Mouse (Mus musculus) liver, embryonic 15.5 days (tissue): ENCODE measurements around the gene Inhba. TPM values are rescaled to one million over a fixed set of nuclear protein-coding genes. Genes with fewer than 3 reads are reported as not detected.

Source experiments
- ATAC-seq: fragments of 200-750 bp; cut with Nextera tagmentation; 2 replicates; pipeline ENCODE4 v1.8.0; 2017; ENCODE audit warnings: moderate number of reproducible peaks, mild to moderate bottlenecking, moderate library complexity; ENCODE audit not compliant: insufficient read depth
- H3K27ac ChIP-seq: fragments of 300-500 bp; sonication (generic); replicated peaks from 2 replicates; pipeline ENCODE4 v1.5.1; 2015; ENCODE audit warnings: mild to moderate bottlenecking, inconsistent platforms
- H3K27me3 ChIP-seq: fragments of 300-500 bp; sonication (generic); 2 replicates; pipeline ENCODE4 v1.6.1; 2015; ENCODE audit warnings: mild to moderate bottlenecking, inconsistent platforms
- H3K36me3 ChIP-seq: fragments of 300-500 bp; sonication (generic); replicated peaks from 2 replicates; pipeline ENCODE4 v1.6.1; 2015; ENCODE audit warnings: moderate library complexity, mild to moderate bottlenecking, inconsistent platforms
- H3K4me1 ChIP-seq: fragments of 300-500 bp; sonication (generic); replicated peaks from 2 replicates; pipeline ENCODE4 v1.6.1; 2015; ENCODE audit warnings: inconsistent platforms
- H3K4me2 ChIP-seq: fragments of 300-500 bp; sonication (generic); 2 replicates; pipeline ENCODE4 v1.6.1; 2015; ENCODE audit warnings: moderate library complexity, mild to moderate bottlenecking, inconsistent platforms
- H3K4me3 ChIP-seq: fragments of 300-500 bp; sonication (generic); replicated peaks from 2 replicates; pipeline ENCODE4 v1.5.1; 2015; ENCODE audit warnings: mild to moderate bottlenecking, inconsistent platforms
- H3K9ac ChIP-seq: fragments of 300-500 bp; sonication (generic); 2 replicates; pipeline ENCODE4 v1.6.1; 2015; ENCODE audit warnings: moderate library complexity, mild to moderate bottlenecking, inconsistent platforms
- H3K9me3 ChIP-seq: fragments of 300-500 bp; sonication (generic); replicated peaks from 2 replicates; pipeline ENCODE4 v1.6.1; 2016; ENCODE audit warnings: inconsistent platforms
- WGBS: fragments of 180-500 bp; shearing (Covaris S2); methylation state at CpG from one replicate; pipeline ENCODE4 v1.1.7; 2015; ENCODE audit warnings: mixed read lengths; ENCODE audit not compliant: insufficient replicate concordance; 5-methylcytosine and 5-hydroxymethylcytosine counted together
- polyA plus RNA-seq: library from polyadenylated mRNA; unstranded; fragments of >200 nt; fragmentation: Nextera tagmentation; extraction: Ambion mirVana; gene quantifications from 2 replicates; pipeline ENCODE4 v1.2.1, GENCODE M21; 2015

The Inhba gene
- 2.3 and 3.2 TPM in 2 replicates for polyA plus RNA-seq

GRCm38 (mm10) chr13:16011372-16012242 lies at the start of gene Inhba:
Gene Inhba (plus strand): TSS chr13:16011851.
- WGBS: 10% methylated on average over 31 of the region's 31 CpGs
- Histone ChIP-seq H3K27me3 (peaks cover 25% of the 10 kb centered on the region), H3K9ac (peak within 1 kb of the TSS; percentile 39; the same call in 1 of the 2 replicates), H3K4me1 (no peaks in the 10 kb centered on the region), H3K9me3 (no peaks in the 10 kb centered on the region), H3K4me2 (peak within 1 kb of the TSS; percentile 65), H3K27ac (peak within 1 kb of the TSS; percentile 45; the same call in 1 of the 2 replicates), H3K4me3 (peak within 1 kb of the TSS; percentile 50), H3K36me3 (no peaks in the 10 kb centered on the region)
- ATAC-seq: peak; percentile 16; the same call in 1 of the 2 replicates

DNA sequence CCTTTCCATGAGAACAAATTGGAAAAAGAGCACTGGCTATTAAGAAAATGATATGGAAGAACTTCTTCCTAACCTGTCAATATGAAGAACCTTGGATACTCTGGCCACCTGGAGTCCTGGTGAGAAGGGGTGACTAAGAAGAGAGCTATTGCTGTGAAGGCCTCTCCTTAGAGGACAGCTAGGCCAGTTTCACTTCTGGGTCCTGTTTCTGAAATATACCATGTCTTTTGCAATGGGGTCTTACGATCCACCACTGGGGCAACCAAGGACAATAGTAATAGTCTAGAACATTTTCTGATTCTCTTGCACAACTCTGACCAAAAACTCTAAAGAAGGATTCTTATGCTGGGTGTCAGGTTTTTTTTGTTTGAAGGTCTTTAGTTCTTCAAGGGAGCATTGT lies 35.1 kb upstream of the Inhba start:
- WGBS: 70% methylated on average over 1 of the region's 1 CpGs
- Histone ChIP-seq H3K9me3 (no peaks in the 10 kb centered on the region), H3K9ac (no peak overlapping the region), H3K4me3 (no peak overlapping the region), H3K27ac (no peak overlapping the region), H3K36me3 (no peaks in the 10 kb centered on the region), H3K4me2 (no peak overlapping the region), H3K27me3 (no peaks in the 10 kb centered on the region), H3K4me1 (no peaks in the 10 kb centered on the region)
- no peak for ATAC-seq

DNA sequence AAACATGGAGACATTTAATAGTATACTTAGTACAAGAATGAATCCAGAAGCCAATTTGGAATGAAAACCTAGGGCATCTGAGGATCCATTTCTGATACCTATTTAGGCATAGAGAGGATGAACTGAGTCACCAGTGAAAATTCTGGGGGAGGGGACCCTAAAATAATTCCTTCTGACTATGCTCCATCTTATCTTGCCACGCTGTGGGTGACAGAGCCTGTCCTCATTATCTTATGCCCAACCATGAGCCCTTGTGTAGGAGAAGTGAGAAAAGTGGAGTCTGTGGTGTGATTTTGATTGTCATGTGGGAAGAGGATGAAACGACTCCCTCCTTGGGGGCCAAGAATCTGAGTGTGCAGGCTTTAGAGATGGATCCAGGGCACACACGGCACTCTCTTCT lies 32.1 kb upstream of the Inhba start:
- 46% methylated on average over 3 of the region's 3 CpGs for WGBS
- ATAC-seq: no peak
- Histone ChIP-seq H3K4me2 (no peak overlapping the region), H3K9ac (no peak overlapping the region), H3K4me3 (no peak overlapping the region), H3K27ac (no peak overlapping the region), H3K4me1 (no peaks in the 10 kb centered on the region), H3K36me3 (no peaks in the 10 kb centered on the region), H3K27me3 (no peaks in the 10 kb centered on the region), H3K9me3 (no peaks in the 10 kb centered on the region)

GRCm38 (mm10) chr13:15982041-15982440 lies 29.6 kb upstream of the Inhba start:
- Histone ChIP-seq H3K27me3 (no peaks in the 10 kb centered on the region), H3K9ac (no peak overlapping the region), H3K4me2 (no peak overlapping the region), H3K4me3 (no peak overlapping the region), H3K27ac (no peak overlapping the region), H3K36me3 (no peaks in the 10 kb centered on the region), H3K4me1 (no peaks in the 10 kb centered on the region), H3K9me3 (no peaks in the 10 kb centered on the region)
- ATAC-seq: no peak
- WGBS: 41% methylated on average over 3 of the region's 3 CpGs

DNA sequence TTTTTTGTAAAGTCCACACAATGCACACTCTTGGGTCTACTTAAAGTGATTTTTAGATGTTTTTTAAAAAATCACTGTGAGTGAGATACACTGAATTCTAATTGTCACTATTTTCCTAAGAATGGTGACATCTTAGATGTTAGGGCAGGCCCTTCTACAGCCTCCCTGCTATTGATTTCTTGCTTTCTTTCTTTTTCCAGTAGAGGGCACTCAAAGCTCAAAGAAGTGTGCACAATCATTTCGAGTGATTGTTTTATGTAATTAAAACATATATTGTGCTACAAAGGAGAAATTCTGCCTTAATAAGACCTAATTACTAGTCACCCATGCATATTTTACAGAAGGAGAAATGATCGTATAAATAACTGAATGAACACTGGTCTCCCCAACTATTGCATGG lies 25.9 kb upstream of the Inhba start:
- 53% methylated on average over 2 of the region's 2 CpGs for WGBS
- H3K4me3 ChIP-seq: no peak overlapping the region
- no peaks in the 10 kb centered on the region for H3K36me3 ChIP-seq
- H3K4me2 ChIP-seq: no peak overlapping the region
- no peak overlapping the region for H3K27ac ChIP-seq
- H3K27me3 ChIP-seq: no peaks in the 10 kb centered on the region
- no peak for ATAC-seq
- no peak overlapping the region for H3K9ac ChIP-seq
- H3K4me1 ChIP-seq: no peaks in the 10 kb centered on the region
- no peaks in the 10 kb centered on the region for H3K9me3 ChIP-seq

DNA sequence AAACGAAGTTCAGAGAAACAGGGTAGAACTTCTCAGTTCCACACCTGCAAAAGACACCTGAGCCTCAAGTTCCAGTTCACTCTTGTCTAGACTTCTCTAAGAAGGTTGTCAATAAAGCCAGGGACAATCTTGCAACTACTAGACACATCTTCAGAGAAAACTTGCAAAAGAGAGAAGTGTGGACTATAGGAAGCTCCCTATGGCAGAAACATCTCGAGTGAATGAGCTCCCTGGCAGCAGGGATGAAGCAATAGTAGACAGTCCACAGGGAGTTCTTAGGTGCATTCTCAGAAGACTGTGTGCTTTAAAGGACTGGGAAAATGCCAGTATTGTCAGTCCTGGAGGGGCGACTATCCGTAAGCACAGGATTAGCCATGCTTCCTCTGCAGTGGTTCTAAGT lies 25.5 kb upstream of the Inhba start:
- no peak for ATAC-seq
- Histone ChIP-seq H3K4me3 (no peak overlapping the region), H3K4me2 (no peak overlapping the region), H3K27me3 (no peaks in the 10 kb centered on the region), H3K9me3 (no peaks in the 10 kb centered on the region), H3K36me3 (no peaks in the 10 kb centered on the region), H3K27ac (no peak overlapping the region), H3K9ac (no peak overlapping the region), H3K4me1 (no peaks in the 10 kb centered on the region)
- 65% methylated on average over 4 of the region's 4 CpGs for WGBS

DNA sequence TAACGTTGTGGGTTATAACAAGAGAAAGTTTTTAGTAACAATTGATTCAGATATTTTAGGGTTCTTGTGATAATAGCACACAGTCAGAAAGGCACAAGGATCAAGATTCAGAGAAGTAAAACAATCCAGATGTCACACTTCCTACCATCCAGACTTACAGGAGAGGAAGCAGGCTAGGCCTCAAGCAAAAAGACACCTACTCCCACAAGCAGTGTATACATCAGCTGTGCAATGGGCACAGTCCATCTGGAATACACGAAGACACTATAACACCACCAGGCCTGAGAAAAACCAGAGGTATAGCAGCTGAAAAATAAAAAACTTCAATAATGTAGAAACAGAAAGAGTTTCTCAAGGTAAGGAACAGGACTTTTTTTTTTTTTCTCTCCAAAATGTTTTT lies 16.3 kb upstream of the Inhba start:
- ATAC-seq: no peak
- no peak overlapping the region for H3K27ac ChIP-seq
- H3K4me2 ChIP-seq: no peak overlapping the region
- whole genome bisulfite sequencing: 53% methylated on average over 2 of the region's 2 CpGs
- H3K4me1 ChIP-seq: no peaks in the 10 kb centered on the region
- no peaks in the 10 kb centered on the region for H3K9me3 ChIP-seq
- H3K27me3 ChIP-seq: no peaks in the 10 kb centered on the region
- H3K4me3 ChIP-seq: no peak overlapping the region
- no peaks in the 10 kb centered on the region for H3K36me3 ChIP-seq
- no peak overlapping the region for H3K9ac ChIP-seq

DNA sequence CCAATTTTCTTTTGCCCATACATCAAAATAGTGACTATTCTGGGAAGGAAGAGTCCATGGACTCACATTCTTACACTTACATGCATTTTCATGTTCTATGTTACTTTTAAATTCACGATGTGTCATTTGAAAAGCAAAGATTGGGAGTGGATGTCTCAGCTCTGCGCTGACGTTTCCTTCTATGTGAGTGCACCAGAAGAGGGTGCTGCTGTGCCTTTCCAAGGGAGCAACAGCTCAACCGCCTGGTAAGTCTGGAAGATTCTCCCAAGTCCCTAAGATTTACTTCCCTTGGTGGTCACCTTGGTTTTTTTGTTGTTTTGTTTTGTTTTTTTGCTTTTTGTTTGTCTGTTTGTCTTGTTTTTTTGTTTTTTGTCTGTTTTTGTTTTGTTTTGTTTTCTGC lies 6.1 kb upstream of the Inhba start:
- no peaks in the 10 kb centered on the region for H3K9me3 ChIP-seq
- no peaks in the 10 kb centered on the region for H3K27me3 ChIP-seq
- H3K4me2 ChIP-seq: no peak overlapping the region
- H3K4me3 ChIP-seq: no peak overlapping the region
- no peak overlapping the region for H3K9ac ChIP-seq
- no peaks in the 10 kb centered on the region for H3K36me3 ChIP-seq
- no peak for ATAC-seq
- WGBS: 11% methylated on average over 4 of the region's 4 CpGs
- H3K27ac ChIP-seq: no peak overlapping the region
- no peaks in the 10 kb centered on the region for H3K4me1 ChIP-seq

DNA sequence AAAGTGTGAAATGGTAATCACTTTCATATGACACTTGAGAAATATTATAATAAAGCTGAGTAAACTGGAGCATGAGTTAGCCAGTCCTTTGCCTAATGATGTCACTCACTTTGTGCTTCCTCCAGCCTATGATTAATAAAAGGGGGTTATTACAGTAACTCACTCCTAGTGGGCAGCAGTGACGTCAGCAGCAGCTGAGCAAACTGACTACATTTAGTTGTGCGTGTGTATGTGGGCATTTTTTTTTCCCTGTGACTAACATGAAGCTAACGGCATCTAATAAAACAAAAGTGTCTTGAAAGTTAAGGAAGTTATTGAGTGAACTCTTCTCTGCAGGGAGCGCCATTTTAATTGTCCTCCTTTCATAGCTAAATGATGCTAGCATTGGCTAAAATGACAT lies 3.9 kb upstream of the Inhba start:
- no peak overlapping the region for H3K27ac ChIP-seq
- H3K4me3 ChIP-seq: no peak overlapping the region
- peaks cover 18% of the 10 kb centered on the region for H3K27me3 ChIP-seq
- WGBS: 50% methylated on average over 4 of the region's 4 CpGs
- no peak overlapping the region for H3K4me2 ChIP-seq
- no peaks in the 10 kb centered on the region for H3K9me3 ChIP-seq
- H3K36me3 ChIP-seq: no peaks in the 10 kb centered on the region
- no peak overlapping the region for H3K9ac ChIP-seq
- H3K4me1 ChIP-seq: no peaks in the 10 kb centered on the region
- ATAC-seq: no peak

GRCm38 (mm10) chr13:16008348-16008747 lies 3.3 kb upstream of the Inhba start:
- no peak overlapping the region for H3K9ac ChIP-seq
- H3K27ac ChIP-seq: peak overlapping the region; percentile 61; the same call in 1 of the 2 replicates
- H3K4me1 ChIP-seq: no peaks in the 10 kb centered on the region
- H3K27me3 ChIP-seq: peaks cover 20% of the 10 kb centered on the region
- WGBS: 33% methylated on average over 1 of the region's 1 CpGs
- ATAC-seq: peak; percentile 69
- no peak overlapping the region for H3K4me2 ChIP-seq
- no peak overlapping the region for H3K4me3 ChIP-seq
- no peaks in the 10 kb centered on the region for H3K36me3 ChIP-seq
- no peaks in the 10 kb centered on the region for H3K9me3 ChIP-seq

DNA sequence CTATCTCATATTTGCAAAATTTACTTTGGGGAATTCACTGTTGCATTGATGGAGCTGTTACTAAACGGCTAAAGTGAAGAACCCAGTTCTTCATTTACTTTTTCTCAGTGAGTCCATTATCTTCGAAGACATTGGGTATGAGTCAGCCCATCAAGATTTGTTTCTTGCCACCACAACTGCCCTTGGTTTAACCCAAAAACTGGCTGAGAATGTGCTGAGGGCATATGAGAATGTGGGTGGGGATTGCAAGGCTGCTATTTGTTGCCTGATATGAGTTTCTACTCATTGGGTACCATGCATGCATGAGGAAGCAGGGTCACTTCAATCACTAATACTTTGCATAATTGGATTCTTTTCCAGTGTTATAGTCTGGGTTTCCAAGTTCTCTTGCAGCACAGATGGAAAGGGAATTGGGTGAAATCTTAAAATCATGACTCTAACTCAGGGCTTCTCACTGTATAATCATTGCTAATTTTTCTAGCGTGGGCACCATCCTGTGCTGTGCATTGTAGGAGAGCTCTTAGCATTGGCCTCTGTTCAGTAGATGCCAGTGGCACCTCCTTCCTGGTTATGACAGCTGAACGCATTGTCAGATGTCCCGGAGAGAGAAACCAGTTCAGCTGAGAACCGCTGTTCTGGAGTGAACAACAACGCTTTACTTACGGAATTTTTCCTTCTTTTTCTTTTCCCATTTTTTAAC lies 1.7 kb upstream of the Inhba start:
- H3K4me2 ChIP-seq: no peak overlapping the region
- H3K4me1 ChIP-seq: no peaks in the 10 kb centered on the region
- H3K9ac ChIP-seq: no peak overlapping the region
- H3K9me3 ChIP-seq: no peaks in the 10 kb centered on the region
- H3K4me3 ChIP-seq: no peak overlapping the region
- ATAC-seq: no peak
- no peaks in the 10 kb centered on the region for H3K36me3 ChIP-seq
- peaks cover 20% of the 10 kb centered on the region for H3K27me3 ChIP-seq
- no peak overlapping the region for H3K27ac ChIP-seq
- WGBS: 73% methylated on average over 8 of the region's 8 CpGs
